Mouse (Mus musculus) thymus, postnatal 10 days (tissue): ENCODE results near the gene Znhit6.

Experiments
- DNase-seq, 2 experiments: peaks; one replicate each; pipeline ENCODE4 v3.0.0; 2021; ENCODE audit warnings: low spot score in 2 of 2

Gene Znhit6

DNA sequence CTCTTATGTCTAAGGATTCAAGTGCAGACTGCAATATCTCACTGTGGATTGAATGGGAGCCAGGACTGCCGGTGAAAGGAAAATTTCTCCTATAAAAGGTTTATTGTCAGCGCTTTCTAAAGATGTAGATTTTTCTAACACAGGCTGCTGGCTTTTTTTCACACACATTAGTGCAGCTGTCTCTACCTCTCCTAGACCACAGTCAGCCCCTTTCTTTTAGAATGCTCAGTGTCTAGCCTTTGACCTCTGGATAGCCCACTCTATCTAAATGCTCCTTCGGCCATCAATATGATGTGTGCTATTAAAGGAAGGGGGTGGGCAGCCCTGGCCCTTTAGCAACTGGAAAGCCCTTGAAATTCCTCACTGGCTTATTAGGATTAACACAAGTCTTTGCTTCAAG is 70.0 kb downstream of the Znhit6 start:
- DNase-seq = no peak

DNA sequence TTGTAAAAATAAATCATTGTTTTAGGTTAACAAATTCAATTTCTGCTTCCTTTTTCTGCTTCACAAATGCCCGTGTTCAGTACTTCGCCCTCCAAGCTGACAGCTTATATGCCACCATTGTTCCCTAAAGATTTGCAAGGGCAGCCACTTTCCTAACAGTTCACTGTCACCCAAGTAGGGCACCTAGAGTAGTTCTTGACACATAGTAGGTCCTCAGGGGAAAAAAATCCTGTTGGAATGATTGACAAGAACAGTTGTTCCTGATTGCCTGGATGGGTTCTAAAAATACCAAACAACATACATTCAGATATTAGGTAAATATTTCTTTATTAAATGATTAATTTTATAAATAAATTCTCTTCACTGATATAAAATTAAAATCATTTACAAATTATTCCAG is 70.7 kb downstream of the Znhit6 start:
- DNase-seq = no peak

DNA sequence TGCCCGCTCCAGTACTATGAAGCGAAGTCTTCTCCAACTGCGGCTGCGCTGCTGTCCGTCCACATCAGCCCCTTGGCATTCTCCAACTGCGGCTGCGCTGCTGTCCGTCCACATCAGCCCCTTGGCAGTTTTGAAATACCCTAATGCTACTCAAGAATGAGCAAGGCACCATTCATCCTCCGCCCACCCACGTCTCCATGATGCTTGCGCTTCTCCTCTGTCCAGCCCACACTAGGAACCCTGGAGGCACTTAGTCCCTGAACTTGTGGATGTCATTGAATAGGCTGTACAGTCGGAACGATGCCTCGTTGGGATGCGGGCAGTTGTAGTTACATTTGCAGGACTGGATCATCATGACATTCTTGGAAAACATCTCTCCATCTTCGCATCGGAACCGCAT is 71.4 kb downstream of the Znhit6 start:
- DNase-seq = no peak

DNA sequence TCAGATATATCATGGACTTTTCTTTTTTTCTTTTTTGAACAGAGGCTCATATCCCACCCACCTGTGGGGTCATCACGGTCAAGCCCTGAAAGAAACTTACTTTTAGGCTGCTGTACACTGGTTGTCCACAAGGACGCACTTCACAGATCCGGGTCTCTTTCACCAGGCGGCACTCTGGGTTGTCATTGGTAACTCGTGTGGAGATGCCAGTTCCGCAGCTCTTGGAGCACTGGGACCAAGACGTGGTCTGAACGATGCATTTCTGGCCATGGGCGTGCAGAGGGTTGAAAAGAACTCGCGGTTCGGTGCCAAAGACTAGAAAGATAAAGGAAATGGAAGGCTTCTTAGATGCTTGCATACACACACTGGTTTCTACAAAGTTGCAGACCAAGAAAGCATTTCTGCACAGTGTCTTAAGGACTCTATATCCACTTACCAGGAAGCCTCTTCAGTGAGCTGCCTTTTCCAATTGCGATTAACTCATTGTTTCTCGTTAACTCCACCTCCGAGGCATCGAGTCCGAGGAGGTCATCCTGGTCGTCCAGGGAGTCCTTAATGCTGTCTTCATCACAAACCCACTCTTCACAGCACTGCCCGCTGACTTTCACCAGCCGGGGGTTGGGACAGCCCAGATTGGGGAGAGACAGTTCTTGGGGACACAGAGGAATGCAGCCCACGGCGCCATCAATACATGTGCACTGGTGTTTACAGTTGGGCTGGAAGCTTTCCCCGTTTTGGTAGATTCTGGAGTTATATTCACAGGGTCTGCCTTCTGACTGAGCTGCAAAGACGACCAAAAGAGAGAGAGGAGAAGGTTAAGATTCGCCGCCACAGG is 72.3 kb downstream of the Znhit6 start:
- no peak for DNase-seq

DNA sequence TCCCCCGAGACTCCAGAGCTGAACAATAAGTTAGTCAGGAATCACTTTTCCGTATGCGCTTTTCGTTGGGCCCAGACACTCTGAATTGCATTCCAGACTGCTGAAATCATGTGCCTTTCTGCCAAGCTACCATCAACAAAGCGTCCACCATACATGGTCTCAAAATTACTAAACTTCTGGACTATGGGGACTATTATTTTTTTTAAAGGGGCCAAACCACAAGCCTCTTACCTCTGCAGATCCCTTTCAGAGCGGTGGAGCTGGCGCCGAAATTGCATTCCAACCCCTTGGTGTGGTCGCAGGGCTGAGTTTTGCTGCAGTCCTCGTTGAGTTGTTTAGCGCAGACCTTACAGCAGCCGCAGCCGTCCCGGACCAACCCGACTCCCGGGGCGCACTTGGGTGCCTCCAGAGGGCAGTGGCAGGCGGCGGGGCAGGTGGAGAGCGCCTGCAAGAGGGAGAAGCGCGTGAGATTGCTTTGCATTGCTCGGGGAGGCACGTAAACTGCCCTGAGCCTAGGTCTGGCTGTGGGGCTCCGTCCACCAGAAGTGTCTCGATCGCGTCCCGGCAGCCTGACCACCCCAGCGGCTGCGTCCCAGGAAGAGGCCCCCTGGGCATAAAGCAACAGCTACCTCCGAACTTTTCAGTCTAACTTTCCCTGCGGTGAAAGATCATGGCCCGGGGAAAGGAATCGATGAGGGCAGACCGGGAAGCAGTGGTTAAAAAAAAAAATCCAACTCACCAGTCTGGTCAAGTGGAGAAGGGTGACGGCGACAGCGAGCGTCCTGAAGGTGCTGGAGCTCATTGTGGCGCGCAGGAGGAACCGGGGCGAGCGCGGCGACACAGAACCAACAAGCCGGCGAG is 73.2 kb downstream of the Znhit6 start:
- no peak for DNase-seq

DNA sequence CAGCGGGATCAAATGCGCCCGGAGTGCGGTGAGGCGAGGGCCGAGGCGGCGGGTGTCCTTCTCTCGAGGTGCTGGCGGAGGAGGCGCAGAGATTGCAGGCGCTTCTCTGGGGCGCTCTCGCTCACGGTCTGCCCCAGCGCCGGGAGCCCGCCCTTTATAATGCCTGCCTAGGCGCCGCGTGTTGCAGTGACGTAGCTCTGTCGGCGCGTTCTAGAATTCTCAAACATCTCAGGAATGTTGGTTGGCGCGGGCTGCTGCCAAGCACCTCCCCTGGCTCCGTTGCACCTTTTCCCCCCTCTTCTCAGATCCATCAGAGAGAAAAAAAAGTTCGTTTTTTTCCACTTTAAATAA is 73.8 kb downstream of the Znhit6 start, which contains the start of gene Ccn1:
Ccn1 (minus strand) TSS at position 130 of the 351 bp plus-strand sequence.
- DNase-seq = no peak

DNA sequence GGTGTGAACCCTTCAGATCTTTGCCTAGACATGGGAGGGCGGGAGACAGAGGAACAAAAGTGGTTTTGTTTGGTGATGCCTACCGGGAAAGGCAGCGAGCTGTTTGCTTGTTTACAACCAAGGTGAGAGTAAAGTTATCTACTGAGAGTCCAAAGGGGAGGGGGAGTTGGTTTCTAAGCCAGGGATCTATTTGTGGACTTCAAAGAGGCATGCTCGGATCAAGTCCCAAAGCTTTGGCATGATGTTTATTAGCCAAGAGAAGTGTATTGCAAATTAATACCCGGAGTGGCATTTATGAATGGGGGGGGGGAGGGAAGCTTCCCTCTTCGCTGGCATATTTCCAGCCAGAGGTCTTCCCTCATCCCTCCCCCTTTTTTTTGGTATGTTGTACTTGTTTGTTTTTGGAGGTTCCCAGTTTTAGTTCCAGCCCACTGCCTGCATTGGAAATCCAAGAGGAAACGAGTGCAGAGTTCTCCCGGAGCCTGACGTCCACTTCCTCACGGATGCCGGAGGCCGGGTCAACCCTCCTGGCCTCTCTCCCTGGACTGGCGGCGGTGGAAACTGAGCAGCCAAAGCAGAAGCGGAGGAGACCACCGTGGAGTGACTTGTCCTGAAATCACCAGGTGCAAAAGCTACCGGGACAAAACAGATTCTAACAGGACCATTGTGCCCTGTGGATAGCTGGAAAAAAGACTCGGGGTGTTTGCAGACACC is 74.5 kb downstream of the Znhit6 start:
- no peak for DNase-seq

GRCm38 (mm10) chr3:145651029-145651977 is 75.3 kb downstream of the Znhit6 start:
- DNase-seq = no peak

- DNase-seq = no peak
Observed at GRCm38 (mm10) chr3:145651978-145652321, 75.9 kb downstream of the Znhit6 start.

DNA sequence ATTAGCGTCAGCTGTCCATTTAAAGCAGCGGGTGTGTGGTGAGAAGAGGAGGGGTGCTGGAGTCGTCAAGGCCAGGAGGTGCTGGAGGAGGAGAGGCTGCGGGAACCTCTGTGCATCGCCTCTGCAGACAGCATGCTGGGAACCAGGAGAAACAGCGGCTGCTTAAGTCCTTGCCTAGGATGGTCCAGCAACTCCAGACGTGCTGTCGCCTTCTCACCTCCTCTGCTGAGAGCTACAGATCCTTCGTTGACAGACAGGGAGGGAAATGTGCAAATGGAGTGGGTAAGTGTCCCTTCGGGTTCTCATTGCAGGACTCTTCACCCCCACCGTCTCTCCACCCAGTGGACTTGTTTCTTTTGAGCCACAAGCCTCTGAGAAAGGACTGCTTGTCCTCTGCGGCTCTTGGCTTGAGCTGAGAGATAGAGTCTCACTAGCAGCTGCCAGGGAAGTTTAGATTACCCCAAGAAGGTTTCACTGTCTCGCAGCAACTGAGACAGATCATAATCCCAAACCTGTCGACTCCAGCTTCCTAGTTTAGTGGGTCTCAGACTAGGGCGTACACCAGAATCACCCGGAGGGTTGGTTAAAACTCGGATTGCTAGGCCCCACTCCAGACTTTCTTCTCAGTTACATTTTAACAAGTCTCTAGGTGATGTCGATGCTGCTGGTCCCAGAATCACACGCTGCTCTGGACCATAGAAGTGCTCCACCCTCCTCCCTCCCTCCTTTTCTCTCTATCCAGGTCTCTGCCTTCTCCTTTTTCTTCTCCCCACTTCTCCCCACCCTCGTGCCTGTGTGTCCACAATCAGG is 76.5 kb downstream of the Znhit6 start:
- DNase-seq = no peak

DNA sequence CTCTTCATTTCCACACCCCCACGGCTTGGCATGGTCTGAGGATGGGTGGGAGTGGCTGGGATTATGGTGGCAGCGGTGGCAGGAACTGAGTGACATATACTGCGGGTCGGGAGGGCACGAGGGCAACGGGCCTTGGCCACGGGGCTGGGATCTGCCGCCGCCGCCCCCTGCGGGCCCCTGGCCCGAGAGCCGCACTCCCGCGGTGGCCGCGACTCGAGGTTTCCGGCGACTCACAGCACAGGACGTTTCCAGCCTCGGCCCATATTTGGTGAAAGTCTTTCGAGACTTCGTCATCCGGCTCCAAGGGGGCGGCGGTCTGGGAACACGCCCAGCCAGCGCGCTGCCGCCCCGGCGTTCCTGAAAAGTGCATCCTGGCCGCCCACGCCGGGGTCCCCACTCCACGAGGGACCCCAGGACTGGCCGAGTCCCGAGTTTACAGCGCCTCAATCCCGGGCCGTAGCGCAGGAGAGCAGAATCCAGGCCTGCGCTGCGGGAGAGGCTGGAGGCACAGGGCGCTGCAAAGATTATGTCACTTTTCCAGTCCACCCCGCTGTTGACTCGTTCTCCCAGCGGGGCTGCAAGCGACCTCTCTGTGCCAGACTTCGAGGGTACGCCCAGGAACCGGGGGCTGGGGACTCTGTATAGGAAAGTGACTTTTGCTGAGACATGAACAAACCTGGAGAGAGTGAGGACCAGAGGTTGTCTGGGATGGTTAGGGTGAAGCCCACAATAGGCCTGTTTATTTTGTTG is 77.4 kb downstream of the Znhit6 start:
- no peak for DNase-seq

GRCm38 (mm10) chr3:145654028-145654427 is 78.0 kb downstream of the Znhit6 start:
- no peak for DNase-seq
